Mouse (Mus musculus): ENCODE measurements around the gene B4galt7.
A peak's percentile ranks its signal among the peaks of the same experiment; 100 is the strongest.

- TF ChIP-seq CTCF (IDR thresholded peaks at IDR 0.05) (peak; percentile 29), POLR2A (IDR thresholded peaks at IDR 0.05; ENCODE audit: insufficient read depth, low read depth, low read length) (peak; percentile 96)
Observed at GRCm38 (mm10) chr13:55592512-55593253, 7.0 kb upstream of the B4galt7 start.
